In the genomic region with DNA sequence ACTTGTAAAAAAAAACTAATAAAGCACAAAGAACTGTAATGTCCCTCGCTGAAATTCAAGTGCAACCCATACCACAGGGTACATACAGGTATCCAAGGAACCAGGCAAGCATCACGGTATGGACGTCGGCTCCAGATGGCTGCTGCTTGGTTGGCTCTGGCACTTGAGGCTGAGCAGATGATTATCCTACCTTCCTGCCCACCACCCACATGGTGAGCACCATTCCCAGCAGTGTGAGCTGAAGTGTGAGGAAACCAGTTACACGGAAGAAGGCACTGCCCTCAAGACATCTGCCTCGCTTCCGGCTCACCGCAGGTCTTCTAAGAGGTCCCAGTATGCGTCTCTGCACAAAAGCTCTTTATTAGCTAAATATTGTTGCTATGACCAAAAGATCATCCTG, we compare ENCODE assay signal across 21 mouse cellular contexts.
DNase-seq lines count a peak whose midpoint lies in the region; ATAC-seq and TF ChIP-seq lines count a peak whose summit lies in the region.
"Had no signal": no experiment of that assay in that cellular context is flagged by ENCODE, and none has a peak within 500 bp of the region (broad histone marks: within the 10 kb centered on the region; RNA-seq: fewer than 3 reads in every experiment).

No protein-coding gene starts in this region.

- peaks cover 33% of the 10 kb centered on the region for H3K27me3 ChIP-seq in hindbrain, embryonic 10.5 days (ENCODE audit: insufficient read depth, poor library complexity, severe bottlenecking)
- H3K27me3 ChIP-seq in hindbrain, embryonic 12.5 days: peaks cover 18% of the 10 kb centered on the region
- H3K27me3 ChIP-seq: limb, embryonic 15.5 days had no signal

- ATAC-seq in hindbrain, embryonic 12.5 days (ENCODE audit: low FRiP score): no peak
- ATAC-seq: forebrain, embryonic 13.5 days had no signal

- H3K9me3 ChIP-seq in hindbrain, embryonic 10.5 days: no peaks in the 10 kb centered on the region
- H3K9me3 ChIP-seq in hindbrain, embryonic 12.5 days (replicated peaks): no peaks in the 10 kb centered on the region
- H3K9me3 ChIP-seq: forebrain, embryonic 13.5 days; limb, embryonic 15.5 days had no signal

- no peak for DNase-seq in hindbrain, embryonic 10.5 days (ENCODE audit: low spot score)
- DNase-seq in left cerebral cortex, adult 2 months (ENCODE audit: extremely low spot score in 1 of 2, low spot score in 2 of 2): peak in 1 of 2 experiments; percentile 37
- no peak for DNase-seq in left cerebral cortex, postnatal 14 days (ENCODE audit: low spot score in 2 of 2)
- peak; percentile 44 to 49 for DNase-seq in right cerebral cortex, adult 2 months (ENCODE audit: low spot score in 2 of 2)
- no peak for DNase-seq in right cerebral cortex, postnatal 10 days (ENCODE audit: low spot score in 2 of 2)
- DNase-seq in telencephalon, adult 2 months (ENCODE audit: low read depth, low spot score): peak; percentile 24
- DNase-seq in kidney, adult 9 months: no peak
- DNase-seq: adrenal gland, adult 2 months; cerebellum, adult 11-12 months; cerebellum, postnatal 25 days; kidney, adult 18-20 months; kidney, postnatal 14 days; lung, embryonic 14.5 days; midbrain, embryonic 14.5 days; right cerebral cortex, postnatal 14 days; spleen, adult 18-20 months had no signal

- no peak overlapping the region for H3K9ac ChIP-seq in hindbrain, embryonic 12.5 days
- H3K9ac ChIP-seq: forebrain, embryonic 13.5 days; limb, embryonic 15.5 days; liver, embryonic 14.5 days; lung, embryonic 14.5 days had no signal

- no peak overlapping the region for H3K4me3 ChIP-seq in hindbrain, embryonic 10.5 days
- no peak overlapping the region for H3K4me3 ChIP-seq in hindbrain, embryonic 12.5 days
- H3K4me3 ChIP-seq in left cerebral cortex, adult 2 months: no peak overlapping the region
- H3K4me3 ChIP-seq: forebrain, embryonic 13.5 days; limb, embryonic 15.5 days had no signal

- peaks cover 38% of the 10 kb centered on the region for H3K4me1 ChIP-seq in hindbrain, embryonic 10.5 days (replicated peaks)
- peaks cover 28% of the 10 kb centered on the region for H3K4me1 ChIP-seq in hindbrain, embryonic 12.5 days

- no peaks in the 10 kb centered on the region for H3K36me3 ChIP-seq in hindbrain, embryonic 10.5 days
- no peaks in the 10 kb centered on the region for H3K36me3 ChIP-seq in hindbrain, embryonic 12.5 days
- H3K36me3 ChIP-seq: limb, embryonic 15.5 days had no signal

- 0 out of 2 replicates have a peak overlapping the region, but pooled peaks have one; percentile 16 for H3K27ac ChIP-seq in hindbrain, embryonic 10.5 days
- no peak overlapping the region for H3K27ac ChIP-seq in hindbrain, embryonic 12.5 days
- peak overlapping the region; percentile 32; the same call in 1 of the 2 replicates for H3K27ac ChIP-seq in left cerebral cortex, adult 2 months
- H3K27ac ChIP-seq: forebrain, embryonic 13.5 days; limb, embryonic 15.5 days; liver, embryonic 14.5 days had no signal

- intact Hi-C loops in left cerebral cortex, adult 2 months (cut with DNase I): no loop called here
- intact Hi-C loops in left cerebral cortex, postnatal 14 days (cut with DNase I): no loop called here

- WGBS in hindbrain, embryonic 10.5 days: 84% methylated on average over 9 of the region's 9 CpGs
- WGBS in hindbrain, embryonic 12.5 days: 81% methylated on average over 9 of the region's 9 CpGs

- no peak overlapping the region for H3K4me2 ChIP-seq in hindbrain, embryonic 12.5 days (replicated peaks)
- H3K4me2 ChIP-seq: forebrain, embryonic 13.5 days; heart, embryonic 11.5 days; limb, embryonic 15.5 days; lung, embryonic 14.5 days had no signal

- TF ChIP-seq CTCF in left cerebral cortex, adult 2 months (IDR thresholded peaks at IDR 0.05): no peak

Comparison
In these comparisons a context has a peak if more than half of its experiments do, and no peak if none do; other contexts are left out.
1. DNase-seq: peak in right cerebral cortex, adult 2 months (2 of 2) and telencephalon, adult 2 months (single experiment); none in hindbrain, embryonic 10.5 days (single experiment), left cerebral cortex, postnatal 14 days (0 of 2), right cerebral cortex, postnatal 10 days (0 of 2) and kidney, adult 9 months (single experiment).